Mouse (Mus musculus) bone marrow, adult 2 months (tissue): ENCODE results near the gene Smg1. TPM values are rescaled to one million over a fixed set of nuclear protein-coding genes. Genes with fewer than 3 reads are reported as not detected.

ENCODE experiments used
- H3K27ac ChIP-seq: fragments of 200-500 bp; 2 replicates; pipeline ENCODE4 v1.5.1; 2012; ENCODE audit warnings: low read depth, mild to moderate bottlenecking, control low read depth, inconsistent platforms, low read length; ENCODE audit not compliant: control insufficient read depth, poor library complexity, insufficient read depth
- H3K4me1 ChIP-seq: fragments of 200-500 bp; 2 replicates; pipeline ENCODE4 v1.6.1; 2011; ENCODE audit warnings: low read length; ENCODE audit not compliant: control insufficient read depth, insufficient read depth
- H3K4me3 ChIP-seq: fragments of 200-500 bp; replicated peaks from 2 replicates; pipeline ENCODE3; 2011; ENCODE audit warnings: mild to moderate bottlenecking, low read depth, low read length, control low read depth; ENCODE audit not compliant: control insufficient read depth
- CTCF ChIP-seq: fragments of 200-500 bp; IDR thresholded peaks from 2 replicates; pipeline ENCODE4 v1.5.1; 2011; ENCODE audit warnings: low read length, control low read depth; ENCODE audit not compliant: control insufficient read depth, insufficient read depth
- POLR2A ChIP-seq: fragments of 200-500 bp; IDR thresholded peaks from 2 replicates; pipeline ENCODE4 v1.6.1; 2011; ENCODE audit warnings: low read depth, mild to moderate bottlenecking, control low read depth, low read length, borderline replicate concordance; ENCODE audit not compliant: control insufficient read depth
- WGBS: fragments of 180-500 bp; shearing (Covaris S2); methylation state at CpG from one replicate; pipeline ENCODE4 v1.1.7; 2018; 5-methylcytosine and 5-hydroxymethylcytosine counted together
- polyA plus RNA-seq: library from polyadenylated mRNA; stranded (reverse); fragments of >200 nt; gene quantifications from 2 replicates; pipeline ENCODE4 v1.2.4, GENCODE M21; 2011; ENCODE audit warnings: low replicate concordance; ENCODE audit not compliant: missing spikeins, insufficient read depth, insufficient read length

Smg1 gene
- polyA plus RNA-seq, 1 experiment = 18.2 TPM

DNA sequence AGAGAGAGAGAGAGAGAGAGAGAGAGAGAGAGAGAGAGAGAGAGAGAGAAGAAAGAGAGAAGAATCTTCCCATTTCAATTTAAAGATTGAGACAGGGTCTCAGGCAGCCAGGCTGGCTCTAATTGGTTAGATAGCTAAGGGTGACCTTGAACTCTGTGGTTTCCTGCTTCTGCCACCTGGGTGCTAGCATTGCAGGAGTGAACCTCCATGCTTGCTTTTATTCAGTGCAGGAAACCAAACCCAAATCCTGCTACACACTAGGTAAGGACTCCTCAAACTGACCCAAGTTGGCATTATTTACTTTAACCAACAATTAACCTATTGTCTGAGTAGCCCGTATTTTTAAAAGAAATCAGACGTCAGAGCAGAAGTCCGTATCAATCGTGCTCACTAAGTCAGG lies 10.5 kb upstream of the Smg1 start:
- Histone ChIP-seq H3K4me3 (no peak overlapping the region), H3K4me1 (peaks cover 3% of the 10 kb centered on the region), H3K27ac (no peak overlapping the region)
- TF ChIP-seq POLR2A (no peak), CTCF (no peak)
- 48% methylated on average over 4 of the region's 4 CpGs for WGBS

DNA sequence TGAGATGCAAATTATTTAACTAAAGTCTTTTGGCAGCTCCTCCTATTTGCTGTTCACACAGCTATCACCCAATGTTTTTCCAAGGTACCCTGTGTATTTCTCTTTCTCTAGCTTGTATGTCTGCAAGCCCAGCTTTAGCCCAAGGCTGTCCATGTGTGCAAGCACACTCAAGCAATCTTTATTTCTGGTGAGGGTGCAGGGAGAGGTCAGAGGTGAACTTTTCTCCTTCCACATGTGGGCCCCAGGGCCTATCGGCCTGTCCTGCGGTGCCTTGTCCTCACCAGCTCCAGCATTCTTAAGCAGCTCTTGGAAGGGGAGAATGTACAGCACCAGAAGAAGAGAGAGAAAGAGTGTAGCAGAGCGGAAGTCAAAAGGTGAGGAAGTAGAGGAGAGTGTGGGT lies 9.5 kb upstream of the Smg1 start:
- no peak overlapping the region for H3K4me3 ChIP-seq
- 83% methylated on average over 3 of the region's 3 CpGs for WGBS
- no peak overlapping the region for H3K27ac ChIP-seq
- TF ChIP-seq CTCF (no peak), POLR2A (no peak)
- H3K4me1 ChIP-seq = peaks cover 3% of the 10 kb centered on the region

DNA sequence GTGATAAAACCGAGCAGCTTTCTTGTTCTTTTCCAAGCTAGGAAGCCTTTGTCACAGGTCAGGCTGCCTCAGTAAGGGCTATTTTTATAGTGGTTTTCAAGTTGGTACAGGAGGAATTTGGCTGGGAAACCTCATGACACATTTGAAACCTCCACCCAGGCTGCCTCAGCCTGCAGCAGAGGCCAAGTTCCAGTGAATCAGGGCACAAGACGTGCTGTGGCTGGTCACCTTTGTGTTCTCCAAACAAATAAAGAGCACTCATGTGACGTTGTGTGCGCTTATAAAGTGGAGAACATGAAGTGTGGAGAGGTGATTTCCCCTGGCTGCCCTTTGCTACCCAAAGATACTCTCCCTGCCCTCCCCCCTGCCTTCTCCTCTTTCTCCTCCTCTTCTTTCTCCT lies 8.9 kb upstream of the Smg1 start:
- Histone ChIP-seq H3K4me3 (no peak overlapping the region), H3K4me1 (peaks cover 3% of the 10 kb centered on the region), H3K27ac (no peak overlapping the region)
- WGBS = 55% methylated on average over 4 of the region's 4 CpGs
- TF ChIP-seq POLR2A (no peak), CTCF (no peak)

DNA sequence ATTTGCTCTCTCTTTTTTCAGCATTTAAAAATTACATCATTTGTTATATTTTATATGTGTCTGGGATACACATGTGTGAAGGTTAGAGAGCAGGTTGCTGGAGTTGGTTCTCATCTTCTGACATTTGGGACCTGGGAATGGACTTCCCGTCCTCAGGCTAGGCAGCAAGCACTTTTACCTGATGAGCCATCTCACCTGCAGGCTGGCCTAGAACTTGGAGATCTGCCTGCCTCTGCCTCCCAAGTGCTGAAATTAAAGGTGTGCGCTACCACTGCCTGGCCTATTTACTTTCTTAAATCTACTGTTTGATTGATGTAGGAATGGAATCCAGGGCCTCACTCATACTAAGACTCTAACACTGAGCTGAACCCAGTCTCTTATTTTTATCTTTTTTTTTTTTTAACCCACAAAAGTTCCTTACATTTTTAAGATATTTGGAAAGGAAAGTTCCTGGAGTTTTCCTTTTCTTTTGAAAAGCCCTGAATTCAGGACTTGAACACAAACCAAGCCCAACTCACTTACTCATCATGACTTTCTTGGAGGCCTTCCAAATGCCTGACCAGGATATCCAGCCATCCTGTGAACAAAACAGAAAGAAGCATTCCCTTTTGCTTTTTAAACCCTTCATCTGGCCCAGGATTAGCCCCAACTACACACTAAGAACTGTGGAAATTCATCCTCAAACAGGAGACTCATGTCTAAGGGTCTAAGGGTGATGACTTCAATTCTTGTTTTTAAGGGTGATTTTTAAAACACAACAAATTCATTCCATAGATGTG lies 8.1 kb upstream of the Smg1 start:
- Histone ChIP-seq H3K4me1 (peaks cover 3% of the 10 kb centered on the region), H3K4me3 (no peak overlapping the region), H3K27ac (no peak overlapping the region)
- no peak for TF ChIP-seq POLR2A
- TF ChIP-seq CTCF = no peak
- WGBS = 86% methylated on average over 2 of the region's 2 CpGs

DNA sequence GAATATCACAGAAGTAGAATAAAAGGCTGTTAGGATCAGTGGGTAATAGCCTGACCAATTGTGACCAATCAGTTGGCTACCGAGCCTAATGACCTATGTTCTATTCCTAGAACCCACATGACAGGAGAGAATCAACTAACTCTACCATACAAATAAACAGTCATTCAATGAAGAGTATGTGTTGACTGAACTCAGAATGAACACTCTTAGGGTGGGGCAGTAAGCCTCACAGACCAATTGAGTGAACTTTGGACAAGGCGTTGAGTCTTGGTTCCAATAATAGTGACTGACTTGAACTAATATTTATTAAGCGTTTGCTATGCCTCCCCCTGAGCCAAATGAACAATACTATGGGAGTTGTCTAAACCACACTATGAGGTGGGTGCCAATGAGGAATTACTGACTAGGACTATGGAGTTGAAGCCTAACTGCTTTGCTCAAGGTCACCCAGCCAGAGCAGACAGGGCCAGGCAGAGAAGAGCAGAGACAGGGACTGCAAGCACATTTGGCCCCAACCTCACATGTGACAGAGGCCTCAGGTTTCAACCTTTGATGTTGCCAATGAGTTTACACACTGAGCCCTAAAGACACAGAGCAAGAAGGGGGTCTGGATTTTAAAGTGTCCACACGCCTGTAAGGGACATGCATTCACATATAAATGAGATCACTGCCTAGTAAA lies 7.2 kb upstream of the Smg1 start:
- Histone ChIP-seq H3K27ac (no peak overlapping the region), H3K4me1 (peaks cover 3% of the 10 kb centered on the region), H3K4me3 (no peak overlapping the region)
- 87% methylated on average over 4 of the region's 4 CpGs for WGBS
- TF ChIP-seq CTCF (no peak), POLR2A (no peak)

DNA sequence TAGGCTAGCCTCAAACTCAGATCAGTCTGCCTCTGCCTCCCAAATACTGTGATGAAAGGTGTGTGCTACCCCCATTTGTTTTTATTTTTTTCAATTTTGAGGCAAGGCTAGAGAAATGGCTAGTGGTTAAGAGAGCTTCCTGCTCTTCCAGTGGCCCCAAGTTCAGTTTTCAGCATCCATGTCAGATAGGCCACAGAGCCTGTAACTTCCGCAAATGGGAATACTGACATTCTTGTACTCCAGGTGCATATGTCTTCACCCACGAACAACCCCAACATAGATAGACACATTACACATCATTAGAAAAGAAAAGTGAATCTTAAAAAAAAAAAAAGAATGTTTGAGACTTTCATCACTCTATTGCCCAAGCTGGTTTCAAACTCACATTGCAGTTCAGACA lies 6.1 kb upstream of the Smg1 start:
- no peak overlapping the region for H3K27ac ChIP-seq
- no peak overlapping the region for H3K4me3 ChIP-seq
- H3K4me1 ChIP-seq = peaks cover 3% of the 10 kb centered on the region
- TF ChIP-seq CTCF = no peak
- no peak for TF ChIP-seq POLR2A
- 64% methylated on average over 2 of the region's 2 CpGs for WGBS

DNA sequence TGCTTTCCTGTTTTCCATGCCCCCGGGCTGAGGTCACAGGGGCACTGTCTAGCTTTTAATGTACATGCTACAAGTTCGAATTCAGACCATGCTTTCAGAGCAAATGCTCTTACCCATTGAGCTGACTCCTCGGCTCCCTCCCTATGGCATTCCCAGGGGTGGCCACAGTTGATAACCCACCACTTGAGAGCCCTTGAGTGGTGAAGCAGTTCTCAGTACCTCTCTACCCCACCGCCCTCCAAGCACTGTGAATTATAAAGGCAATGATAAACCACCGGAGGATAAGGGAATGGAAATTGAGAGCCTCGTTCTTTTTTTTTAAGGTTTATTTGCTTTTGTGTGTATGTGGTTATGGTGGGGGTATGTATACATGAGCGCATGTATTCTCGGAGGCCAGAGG lies 4.6 kb upstream of the Smg1 start:
- TF ChIP-seq POLR2A = no peak
- no peak for TF ChIP-seq CTCF
- Histone ChIP-seq H3K4me1 (peaks cover 2% of the 10 kb centered on the region), H3K4me3 (no peak overlapping the region), H3K27ac (no peak overlapping the region)
- 80% methylated on average over 8 of the region's 8 CpGs for WGBS

DNA sequence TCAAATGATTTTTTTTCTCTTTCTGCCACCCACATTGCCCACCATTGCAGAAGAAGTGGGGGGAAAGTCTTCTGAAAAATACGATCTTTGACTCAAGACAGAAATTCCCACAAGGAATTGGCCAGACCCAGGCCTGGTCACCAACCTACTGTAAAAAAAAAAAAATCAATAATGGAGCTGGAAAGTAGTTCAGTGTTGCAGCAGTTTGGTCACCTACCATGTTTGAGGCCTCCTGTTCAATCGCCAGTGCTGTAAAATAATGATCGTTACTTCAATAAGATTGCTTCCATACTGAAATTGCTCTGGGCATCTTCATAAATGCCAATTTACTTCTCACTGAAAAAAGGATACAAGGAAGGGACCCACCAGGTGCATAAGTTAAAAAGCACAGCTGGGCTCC lies 1.8 kb upstream of the Smg1 start:
- WGBS = 88% methylated on average over 3 of the region's 3 CpGs
- TF ChIP-seq CTCF (no peak), POLR2A (no peak)
- Histone ChIP-seq H3K27ac (no peak overlapping the region), H3K4me1 (peaks cover 2% of the 10 kb centered on the region), H3K4me3 (no peak overlapping the region)

DNA sequence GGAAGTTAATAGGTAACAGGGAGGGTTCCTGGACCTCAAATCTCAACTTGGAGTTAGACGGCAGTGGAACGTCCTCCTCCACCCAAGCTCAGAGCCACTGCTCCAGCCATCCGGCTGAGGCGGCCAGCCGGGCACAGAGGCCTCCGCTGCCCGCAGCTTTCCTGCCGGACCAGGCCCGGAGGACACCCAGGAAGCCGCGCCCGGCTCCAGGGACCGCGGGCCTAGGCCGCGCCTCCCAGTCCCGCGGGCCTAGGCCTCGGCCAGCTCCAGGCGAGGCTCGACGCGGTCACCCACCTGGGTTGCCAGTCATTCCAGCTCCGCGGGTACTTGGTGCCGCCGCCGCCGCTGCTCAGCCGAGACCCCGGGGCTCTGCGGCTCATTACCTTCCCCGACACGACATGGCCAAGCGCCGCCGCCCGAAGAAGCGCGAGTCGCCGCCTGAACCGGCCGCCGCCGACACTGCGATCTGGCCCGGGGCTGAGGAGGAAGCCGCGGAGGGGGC lies 508 bp downstream of the Smg1 start:
- H3K27ac ChIP-seq = peak overlapping the region; percentile 99
- under 1% methylated on average over 50 of the region's 50 CpGs for WGBS
- TF ChIP-seq POLR2A (no peak), CTCF (no peak)
- no peaks in the 10 kb centered on the region for H3K4me1 ChIP-seq
- peak overlapping the region; percentile 86 for H3K4me3 ChIP-seq
